Mouse (Mus musculus) CH12.LX (cell line): ENCODE measurements around the gene Rpa2. TPM values are rescaled to one million over a fixed set of nuclear protein-coding genes. Genes with fewer than 3 reads are reported as not detected.

Experiments used
- DNase-seq: peaks from one replicate; pipeline ENCODE4 v3.0.0-alpha.2; 2013; ENCODE audit errors: extremely low read depth
- H3K27ac ChIP-seq: 2 replicates; pipeline ENCODE4 v1.5.1; 2012; ENCODE audit warnings: low read depth, mild to moderate bottlenecking, control low read depth, moderate library complexity; ENCODE audit not compliant: insufficient read depth
- H3K27me3 ChIP-seq: replicated peaks from 2 replicates; pipeline ENCODE3; 2012; ENCODE audit warnings: inconsistent platforms
- H3K36me3 ChIP-seq, 2 experiments: replicated peaks in 1 of 2; 2 replicates each; pipeline versions ENCODE3 to v1.6.1; 2012; ENCODE audit warnings: inconsistent platforms in 1 of 2, low read length in 1 of 2, mild to moderate bottlenecking in 1 of 2, mixed read lengths in 1 of 2, moderate library complexity in 1 of 2; ENCODE audit not compliant: control insufficient read depth in 1 of 2, insufficient read depth in 1 of 2
- H3K4me1 ChIP-seq, 2 experiments: 2 replicates each; pipeline ENCODE4 v1.6.1; 2012; ENCODE audit warnings: inconsistent platforms in 1 of 2, moderate library complexity in 1 of 2; ENCODE audit not compliant: insufficient read depth in 2 of 2, control insufficient read depth in 1 of 2
- H3K4me2 ChIP-seq: 2 replicates; pipeline ENCODE4 v1.6.1; 2012; ENCODE audit warnings: low read depth, mild to moderate bottlenecking, control low read depth; ENCODE audit not compliant: poor library complexity, insufficient read depth, severe bottlenecking
- H3K4me3 ChIP-seq, 3 experiments: fragments of 150-350 bp in 1 of 3; sonication (generic) in 1 of 3; replicated peaks in 1 of 3; 2 replicates each; pipeline versions ENCODE3 to v1.5.1; 2011 to 2012; ENCODE audit warnings: low read depth in 2 of 3, low read length in 2 of 3, mild to moderate bottlenecking in 2 of 3, moderate library complexity in 2 of 3, control low read depth in 1 of 3, improper control_type of control experiment in 1 of 3, inconsistent platforms in 1 of 3, mixed read lengths in 1 of 3; ENCODE audit not compliant: poor library complexity in 1 of 3
- H3K79me2 ChIP-seq: replicated peaks from 2 replicates; pipeline ENCODE4 v1.6.1; 2012; ENCODE audit warnings: mild to moderate bottlenecking, moderate library complexity; ENCODE audit not compliant: control insufficient read depth, poor library complexity, insufficient read depth, severe bottlenecking; ENCODE audit errors: extremely low read depth
- H3K9ac ChIP-seq: 2 replicates; pipeline ENCODE4 v1.6.1; 2012; ENCODE audit warnings: low read depth, mild to moderate bottlenecking, control low read depth, moderate library complexity; ENCODE audit not compliant: insufficient read depth
- H3K9me3 ChIP-seq: replicated peaks from 2 replicates; pipeline ENCODE3; 2012; ENCODE audit warnings: low read length, inconsistent platforms, mixed read lengths
- CHD2 ChIP-seq: IDR thresholded peaks from 2 replicates; pipeline ENCODE4 v1.6.1; 2011; ENCODE audit warnings: low read length, improper control_type of control experiment
- CTCF ChIP-seq, 2 experiments: IDR thresholded peaks in 1 of 2; conservative IDR thresholded peaks in 1 of 2; 2 replicates each; pipeline ENCODE4 v1.5.1; 2011 to 2012; ENCODE audit warnings: low read depth in 2 of 2, low read length in 2 of 2, improper control_type of control experiment in 1 of 2, inconsistent platforms in 1 of 2, mild to moderate bottlenecking in 1 of 2, moderate library complexity in 1 of 2
- E2F4 ChIP-seq: IDR thresholded peaks from 2 replicates; pipeline ENCODE4 v1.6.1; 2011; ENCODE audit warnings: low read depth, low read length, improper control_type of control experiment; ENCODE audit not compliant: insufficient replicate concordance
- GABPA ChIP-seq: IDR thresholded peaks from 2 replicates; pipeline ENCODE4 v1.6.1; 2012; ENCODE audit warnings: low read depth, low read length, improper control_type of control experiment, inconsistent platforms; ENCODE audit not compliant: insufficient replicate concordance
- HCFC1 ChIP-seq: IDR thresholded peaks from 2 replicates; pipeline ENCODE4 v1.6.1; 2012; ENCODE audit warnings: low read depth, mild to moderate bottlenecking, inconsistent platforms, low read length, improper control_type of control experiment
- IRF4 ChIP-seq: IDR thresholded peaks from 2 replicates; pipeline ENCODE4 v1.6.1; 2014; ENCODE audit warnings: low read depth, mild to moderate bottlenecking, inconsistent platforms, low read length, improper control_type of control experiment
- JUN ChIP-seq: IDR thresholded peaks from 2 replicates; pipeline ENCODE4 v1.6.1; 2011; ENCODE audit warnings: low read depth, mild to moderate bottlenecking, low read length, improper control_type of control experiment, moderate library complexity; ENCODE audit not compliant: insufficient read depth
- KAT2A ChIP-seq: IDR thresholded peaks from 2 replicates; pipeline ENCODE4 v1.6.1; 2012; ENCODE audit warnings: low read length, improper control_type of control experiment, inconsistent platforms; ENCODE audit not compliant: insufficient replicate concordance
- MAFK ChIP-seq: IDR thresholded peaks from 2 replicates; pipeline ENCODE4 v1.6.1; 2011; ENCODE audit warnings: low read length, improper control_type of control experiment; ENCODE audit not compliant: insufficient replicate concordance
- MAX ChIP-seq: IDR thresholded peaks from 2 replicates; pipeline ENCODE4 v1.6.1; 2011; ENCODE audit warnings: low read length, improper control_type of control experiment
- MEF2A ChIP-seq: IDR thresholded peaks from 2 replicates; pipeline ENCODE4 v1.6.1; 2014; ENCODE audit warnings: low read depth, mild to moderate bottlenecking, inconsistent platforms, low read length, improper control_type of control experiment, borderline replicate concordance
- MXI1 ChIP-seq: IDR thresholded peaks from 2 replicates; pipeline ENCODE4 v1.6.1; 2011; ENCODE audit warnings: mild to moderate bottlenecking, low read depth, low read length, improper control_type of control experiment
- MYC ChIP-seq: IDR thresholded peaks from 2 replicates; pipeline ENCODE4 v1.6.1; 2011; ENCODE audit warnings: low read depth, mild to moderate bottlenecking, improper control_type of control experiment, low read length
- NRF1 ChIP-seq: IDR thresholded peaks from 2 replicates; pipeline ENCODE4 v1.6.1; 2014; ENCODE audit warnings: low read depth, mild to moderate bottlenecking, inconsistent platforms, low read length, improper control_type of control experiment, moderate library complexity
- POLR2A ChIP-seq: IDR thresholded peaks from 2 replicates; pipeline ENCODE4 v1.6.1; 2011; ENCODE audit warnings: low read depth, mild to moderate bottlenecking, improper control_type of control experiment, low read length
- RAD21 ChIP-seq: IDR thresholded peaks from 2 replicates; pipeline ENCODE4 v1.6.1; 2011; ENCODE audit warnings: low read depth, mild to moderate bottlenecking, low read length, improper control_type of control experiment, moderate library complexity
- RCOR1 ChIP-seq: conservative IDR thresholded peaks from 2 replicates; pipeline ENCODE4 v1.6.1; 2012; ENCODE audit warnings: low read depth, mild to moderate bottlenecking, inconsistent platforms, low read length, improper control_type of control experiment
- SIN3A ChIP-seq: IDR thresholded peaks from 2 replicates; pipeline ENCODE4 v1.6.1; 2012; ENCODE audit warnings: low read length, improper control_type of control experiment, inconsistent platforms
- SMC3 ChIP-seq: IDR thresholded peaks from 2 replicates; pipeline ENCODE4 v1.6.1; 2011; ENCODE audit warnings: low read depth, low read length, improper control_type of control experiment
- TBP ChIP-seq: conservative IDR thresholded peaks from 2 replicates; pipeline ENCODE4 v1.6.1; 2011; ENCODE audit warnings: low read depth, low read length, improper control_type of control experiment
- USF1 ChIP-seq: IDR thresholded peaks from 2 replicates; pipeline ENCODE4 v1.6.1; 2014; ENCODE audit warnings: low read depth, mild to moderate bottlenecking, inconsistent platforms, low read length, improper control_type of control experiment
- ZC3H11A ChIP-seq: IDR thresholded peaks from 2 replicates; pipeline ENCODE4 v1.6.1; 2012; ENCODE audit warnings: low read depth, mild to moderate bottlenecking, inconsistent platforms, low read length, improper control_type of control experiment
- ZKSCAN1 ChIP-seq: IDR thresholded peaks from 2 replicates; pipeline ENCODE4 v1.6.1; 2012; ENCODE audit warnings: low read depth, inconsistent platforms, low read length, improper control_type of control experiment, borderline replicate concordance
- ZMIZ1 ChIP-seq: IDR thresholded peaks from 2 replicates; pipeline ENCODE4 v1.6.1; 2012; ENCODE audit warnings: low read depth, mild to moderate bottlenecking, inconsistent platforms, low read length, improper control_type of control experiment
- ZNF384 ChIP-seq: IDR thresholded peaks from 2 replicates; pipeline ENCODE4 v1.6.1; 2012; ENCODE audit warnings: low read depth, low read length, improper control_type of control experiment, inconsistent platforms
- dilution Hi-C: fragments of 300-500 bp; cut with MboI; formaldehyde crosslinking; loops from 2 replicates; pipeline ENCODE4 v1.14.3; 2020; ENCODE audit warnings: low sequenced_read_pairs; ENCODE audit not compliant: extremely low pct_unique_long_range_greater_than_20kb, extremely low pct_ligation_motif_present
- in situ Hi-C: fragments of 300-500 bp; cut with MboI; formaldehyde crosslinking; loops from 3 replicates; pipeline ENCODE4 v1.14.3; 2019; ENCODE audit warnings: low sequenced_read_pairs, low pct_ligation_motif_present, low pct_unique_long_range_greater_than_20kb, mixed read lengths
- polyA plus RNA-seq: library from polyadenylated mRNA; unstranded; fragments of >175 nt; gene quantifications from 2 replicates; pipeline ENCODE4 v1.2.1, GENCODE M21; 2012; ENCODE audit warnings: low read depth; ENCODE audit not compliant: insufficient read length
- total RNA-seq, 2 experiments: library from RNA; depleted of rRNA; stranded (reverse); fragments of 300-350 nt in 1 of 2; fragments of >200 nt in 1 of 2; gene quantifications; 2 replicates each; pipeline ENCODE4 v1.2.3; 2012 to 2014

Rpa2 gene
- total and polyA plus RNA-seq, 3 experiments = 80.2 to 142 (median 97.9) TPM

GRCm38 (mm10) chr4:132785228-132785627 lies 17.1 kb downstream of the Rpa2 start:
- Histone ChIP-seq H3K9me3 (peaks cover 8% of the 10 kb centered on the region), H3K4me2 (no peak overlapping the region), H3K4me1 (peaks cover 7 to 37% of the 10 kb centered on the region in 2 experiments; a peak in 3 of 4 replicates), H3K27ac (no peak overlapping the region), H3K4me3 (no peak overlapping the region), H3K27me3 (no peaks in the 10 kb centered on the region), H3K36me3 (peaks cover 60 to 84% of the 10 kb centered on the region in 2 experiments), H3K79me2 (no peaks in the 10 kb centered on the region), H3K9ac (no peak overlapping the region)
- dilution Hi-C loops = no loop called here
- TF ChIP-seq ZMIZ1 (no peak), POLR2A (no peak), CHD2 (no peak), MXI1 (no peak), RCOR1 (no peak)
- in situ Hi-C loops = no loop called here
- DNase-seq = no peak

GRCm38 (mm10) chr4:132789731-132790130 lies 21.6 kb downstream of the Rpa2 start:
- peaks cover 4% of the 10 kb centered on the region for H3K9me3 ChIP-seq
- peaks cover 4% of the 10 kb centered on the region; the same call in 1 of the 2 replicates for H3K79me2 ChIP-seq
- H3K27ac ChIP-seq = no peak overlapping the region
- no peak overlapping the region for H3K4me2 ChIP-seq
- dilution Hi-C loops = no loop called here
- no peaks in the 10 kb centered on the region for H3K27me3 ChIP-seq
- no peak overlapping the region for H3K4me3 ChIP-seq
- H3K4me1 ChIP-seq = peaks cover 4 to 32% of the 10 kb centered on the region in 2 experiments
- H3K36me3 ChIP-seq = peaks cover 44 to 69% of the 10 kb centered on the region in 2 experiments
- DNase-seq = no peak
- H3K9ac ChIP-seq = no peak overlapping the region
- in situ Hi-C loops = no loop called here
- TF ChIP-seq NRF1 (no peak), CTCF (conservative IDR thresholded peaks at IDR 0.05 in 1 of 2, IDR thresholded peaks at IDR 0.05 in 1 of 2; ENCODE audit: low read depth in 2 of 2, low read length in 2 of 2) (peak in 1 of 2 experiments; percentile 49; a peak in 2 of 4 replicates), ZKSCAN1 (no peak), JUN (no peak), ZNF384 (no peak), MAX (no peak), USF1 (no peak), ZC3H11A (no peak), IRF4 (no peak), KAT2A (no peak), MAFK (no peak), RAD21 (peak; percentile 21), GABPA (no peak), SIN3A (no peak), RCOR1 (no peak), MEF2A (no peak), HCFC1 (no peak), MXI1 (no peak), MYC (no peak), SMC3 (peak; percentile 42), E2F4 (no peak), TBP (no peak)
